Mouse (Mus musculus) cortical plate, adult 2 months (tissue): ENCODE results near the gene Lrrc36.

Source experiments
- CTCF ChIP-seq: fragments of 200-500 bp; IDR thresholded peaks from 2 replicates; pipeline ENCODE4 v1.5.1; 2011; ENCODE audit warnings: mild to moderate bottlenecking, control low read depth, low read length; ENCODE audit not compliant: insufficient read depth; ENCODE audit errors: extremely low read depth
- POLR2A ChIP-seq: fragments of 200-500 bp; IDR thresholded peaks from 2 replicates; pipeline ENCODE4 v1.6.1; 2011; ENCODE audit warnings: mild to moderate bottlenecking, low read length, control low read depth; ENCODE audit not compliant: insufficient read depth; ENCODE audit errors: extremely low read depth

DNA sequence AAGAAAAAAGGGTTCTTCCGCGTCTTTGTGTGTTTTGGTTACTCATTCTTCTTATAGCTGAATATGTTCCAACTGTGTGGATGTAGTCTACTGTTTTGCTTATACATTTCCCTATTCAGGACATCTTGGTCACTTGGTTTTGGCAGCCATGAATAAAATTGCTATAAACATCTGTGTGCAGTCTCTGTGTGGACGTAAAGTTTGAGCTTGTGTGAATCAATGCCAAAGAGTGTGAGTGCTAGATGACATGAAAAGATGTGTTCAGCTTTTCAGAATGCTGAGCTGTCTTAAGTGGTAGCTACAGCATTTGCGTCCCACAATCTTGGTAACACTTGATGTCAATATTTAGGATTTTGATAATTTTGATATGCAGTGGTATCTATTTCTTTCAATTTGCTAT is 6.4 kb downstream of the Lrrc36 start:
- TF ChIP-seq CTCF: no peak
- no peak for TF ChIP-seq POLR2A
